Mouse (Mus musculus) stomach, embryonic 15.5 days (tissue): Measurements from ENCODE around the gene Traf4. TPM values are rescaled to one million over a fixed set of nuclear protein-coding genes. Genes with fewer than 3 reads are reported as not detected.
"Not testable (repeated sequence)": the region's sequence is repeated elsewhere in the genome, so short reads cannot be mapped to it uniquely, and the experiment has no call there.

Source experiments
- ATAC-seq: fragments of 200-750 bp; cut with Nextera tagmentation; 2 replicates; pipeline ENCODE4 v1.8.0; 2017; ENCODE audit warnings: low read depth, moderate number of reproducible peaks, moderate TSS enrichment; ENCODE audit not compliant: insufficient read depth, low FRiP score
- H3K27ac ChIP-seq: fragments of 300-500 bp; sonication (generic); 2 replicates; pipeline ENCODE4 v1.5.1; 2015; ENCODE audit warnings: mild to moderate bottlenecking, inconsistent platforms
- H3K27me3 ChIP-seq: fragments of 300-500 bp; sonication (generic); replicated peaks from 2 replicates; pipeline ENCODE4 v1.6.1; 2015; ENCODE audit warnings: inconsistent platforms
- H3K36me3 ChIP-seq: fragments of 300-500 bp; sonication (generic); 2 replicates; pipeline ENCODE4 v1.6.1; 2015; ENCODE audit warnings: inconsistent platforms
- H3K4me1 ChIP-seq: fragments of 300-500 bp; sonication (generic); 2 replicates; pipeline ENCODE4 v1.6.1; 2015; ENCODE audit warnings: inconsistent platforms
- H3K4me2 ChIP-seq: fragments of 300-500 bp; sonication (generic); 2 replicates; pipeline ENCODE4 v1.6.1; 2015; ENCODE audit warnings: mild to moderate bottlenecking, inconsistent platforms
- H3K4me3 ChIP-seq: fragments of 300-500 bp; sonication (generic); replicated peaks from 2 replicates; pipeline ENCODE4 v1.5.1; 2015; ENCODE audit warnings: inconsistent platforms
- H3K9ac ChIP-seq: fragments of 300-500 bp; sonication (generic); 2 replicates; pipeline ENCODE4 v1.6.1; 2015; ENCODE audit warnings: inconsistent platforms
- H3K9me3 ChIP-seq: fragments of 300-500 bp; sonication (generic); 2 replicates; pipeline ENCODE4 v1.6.1; 2016; ENCODE audit warnings: inconsistent platforms
- WGBS: fragments of 180-500 bp; shearing (Covaris S2); methylation state at CpG from one replicate; pipeline ENCODE4 v1.1.7; 2015; 5-methylcytosine and 5-hydroxymethylcytosine counted together
- polyA plus RNA-seq: library from polyadenylated mRNA; unstranded; fragments of >200 nt; fragmentation: Nextera tagmentation; extraction: Ambion mirVana; gene quantifications from 2 replicates; pipeline ENCODE4 v1.2.1, GENCODE M21; 2015

The Traf4 gene
- polyA plus RNA-seq, 1 experiment from 2014 or later: 57.3 TPM

- peak overlapping the region; percentile 73 for H3K27ac ChIP-seq
- H3K36me3 ChIP-seq: peaks cover 28% of the 10 kb centered on the region
- H3K4me1 ChIP-seq: 0 out of 2 replicates have a peak, but pooled peaks cover 1% of the 10 kb centered on the region
- H3K27me3 ChIP-seq: no peaks in the 10 kb centered on the region
- no peak overlapping the region for H3K4me3 ChIP-seq
- 75% methylated on average over 6 of the region's 6 CpGs for WGBS
- no peak overlapping the region for H3K4me2 ChIP-seq
- peak; percentile 43; the same call in 1 of the 2 replicates for ATAC-seq
- no peaks in the 10 kb centered on the region for H3K9me3 ChIP-seq
- no peak overlapping the region for H3K9ac ChIP-seq
Measured at GRCm38 (mm10) chr11:78146707-78147543, 18.5 kb downstream of the Traf4 start.

GRCm38 (mm10) chr11:78146168-78146567 lies 19.2 kb downstream of the Traf4 start:
- Histone ChIP-seq H3K9me3 (no peaks in the 10 kb centered on the region), H3K27me3 (no peaks in the 10 kb centered on the region), H3K27ac (peak overlapping the region; percentile 73), H3K4me2 (no peak overlapping the region), H3K36me3 (peaks cover 27% of the 10 kb centered on the region), H3K9ac (no peak overlapping the region), H3K4me3 (no peak overlapping the region), H3K4me1 (no peaks in the 10 kb centered on the region)
- 80% methylated on average over 5 of the region's 5 CpGs for WGBS
- no peak; the same call in 1 of the 2 replicates for ATAC-seq

DNA sequence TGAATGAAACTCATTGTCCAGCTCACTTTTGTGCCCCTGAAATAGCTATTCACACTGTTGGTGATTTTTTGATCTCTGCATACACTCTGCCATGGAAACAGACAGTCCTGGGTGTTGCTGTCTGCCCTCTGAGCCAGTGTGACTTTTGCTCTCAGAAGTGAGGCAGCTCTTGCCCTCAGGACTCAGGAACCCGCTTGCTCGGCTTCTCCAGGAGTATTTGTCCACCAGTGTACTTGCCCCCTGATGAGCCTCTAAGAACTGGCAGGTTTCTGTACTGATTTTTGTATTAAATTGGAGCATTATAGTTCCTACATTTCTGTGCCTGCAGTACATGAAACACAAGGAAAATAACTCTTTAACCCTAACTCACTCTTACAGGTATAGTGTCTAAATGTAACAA lies 21.9 kb downstream of the Traf4 start:
- Histone ChIP-seq H3K9ac (no peak overlapping the region), H3K4me2 (no peak overlapping the region), H3K36me3 (peaks cover 17% of the 10 kb centered on the region), H3K4me1 (no peaks in the 10 kb centered on the region), H3K4me3 (no peak overlapping the region), H3K27ac (no peak overlapping the region), H3K27me3 (no peaks in the 10 kb centered on the region), H3K9me3 (no peaks in the 10 kb centered on the region)
- no peak for ATAC-seq
- 89% methylated on average over 2 of the region's 2 CpGs for WGBS

GRCm38 (mm10) chr11:78140665-78141064 lies 24.7 kb downstream of the Traf4 start:
- Histone ChIP-seq H3K4me1 (no peaks in the 10 kb centered on the region), H3K27ac (no peak overlapping the region), H3K27me3 (no peaks in the 10 kb centered on the region), H3K9me3 (no peaks in the 10 kb centered on the region), H3K4me2 (no peak overlapping the region), H3K9ac (no peak overlapping the region), H3K36me3 (peaks cover 17% of the 10 kb centered on the region), H3K4me3 (no peak overlapping the region)
- WGBS: 75% methylated on average over 5 of the region's 5 CpGs
- no peak for ATAC-seq

GRCm38 (mm10) chr11:78138023-78138422 lies 27.4 kb downstream of the Traf4 start:
- 91% methylated on average over 3 of the region's 3 CpGs for WGBS
- no peak overlapping the region for H3K4me3 ChIP-seq
- H3K27me3 ChIP-seq: no peaks in the 10 kb centered on the region
- no peak for ATAC-seq
- H3K9me3 ChIP-seq: no peaks in the 10 kb centered on the region
- no peaks in the 10 kb centered on the region for H3K36me3 ChIP-seq
- no peak overlapping the region for H3K27ac ChIP-seq
- no peak overlapping the region for H3K4me2 ChIP-seq
- H3K9ac ChIP-seq: no peak overlapping the region
- no peaks in the 10 kb centered on the region for H3K4me1 ChIP-seq

GRCm38 (mm10) chr11:78137584-78137983 lies 27.8 kb downstream of the Traf4 start:
- no peaks in the 10 kb centered on the region for H3K36me3 ChIP-seq
- 73% methylated on average over 4 of the region's 4 CpGs for WGBS

DNA sequence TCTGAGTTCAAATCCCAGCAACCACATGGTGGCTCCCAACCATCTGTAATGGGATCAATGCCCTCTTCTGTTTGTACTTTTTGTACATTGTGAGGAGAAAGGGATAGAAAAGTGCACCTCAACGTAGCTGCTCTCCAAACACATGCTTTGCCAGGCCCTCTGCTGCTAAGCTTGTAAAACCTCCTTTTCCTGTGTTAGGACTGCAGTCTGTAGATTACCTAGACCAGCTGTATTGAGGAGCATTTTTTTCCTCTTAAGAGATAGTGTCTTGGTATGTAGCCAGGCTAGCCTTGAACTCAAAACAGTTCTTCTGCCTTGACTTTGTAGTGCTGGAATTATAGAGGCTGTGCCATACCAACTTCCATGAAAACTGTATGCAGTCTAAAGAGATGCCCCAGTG lies 29.3 kb downstream of the Traf4 start:
- no peak overlapping the region for H3K9ac ChIP-seq
- no peak overlapping the region for H3K27ac ChIP-seq
- WGBS: 76% methylated on average over 1 of the region's 1 CpGs
- H3K27me3 ChIP-seq: no peaks in the 10 kb centered on the region
- no peak for ATAC-seq
- no peak overlapping the region for H3K4me2 ChIP-seq
- H3K36me3 ChIP-seq: no peaks in the 10 kb centered on the region
- no peaks in the 10 kb centered on the region for H3K4me1 ChIP-seq
- H3K4me3 ChIP-seq: no peak overlapping the region
- H3K9me3 ChIP-seq: no peaks in the 10 kb centered on the region

More at GRCm38 (mm10) chr11:78137584-78137983, 27.8 kb downstream of the Traf4 start:
- Histone ChIP-seq H3K4me3 (no peak overlapping the region), H3K9me3 (no peaks in the 10 kb centered on the region), H3K27ac (no peak overlapping the region), H3K27me3 (no peaks in the 10 kb centered on the region), H3K9ac (no peak overlapping the region), H3K4me1 (no peaks in the 10 kb centered on the region), H3K4me2 (no peak overlapping the region)
- no peak for ATAC-seq

- not testable (repeated sequence) for H3K9ac ChIP-seq, H3K27ac ChIP-seq, H3K9me3 ChIP-seq, H3K4me2 ChIP-seq, H3K27me3 ChIP-seq, H3K4me3 ChIP-seq, H3K4me1 ChIP-seq, H3K36me3 ChIP-seq
- WGBS: 75% methylated on average over 7 of the region's 7 CpGs
- peak; percentile 68; the same call in 1 of the 2 replicates for ATAC-seq
Measured at GRCm38 (mm10) chr11:78135314-78135713, 30.1 kb downstream of the Traf4 start.

GRCm38 (mm10) chr11:78134344-78134743 lies 31.0 kb downstream of the Traf4 start:
- WGBS: 78% methylated on average over 3 of the region's 3 CpGs
- no peak for ATAC-seq
- H3K4me1 ChIP-seq: no peaks in the 10 kb centered on the region

GRCm38 (mm10) chr11:78133915-78134314 lies 31.5 kb downstream of the Traf4 start:
- ATAC-seq: no peak
- no peaks in the 10 kb centered on the region for H3K9me3 ChIP-seq
- no peak overlapping the region for H3K4me2 ChIP-seq
- no peak overlapping the region for H3K27ac ChIP-seq
- H3K27me3 ChIP-seq: no peaks in the 10 kb centered on the region
- no peaks in the 10 kb centered on the region for H3K36me3 ChIP-seq
- H3K9ac ChIP-seq: no peak overlapping the region
- no peak overlapping the region for H3K4me3 ChIP-seq
- H3K4me1 ChIP-seq: no peaks in the 10 kb centered on the region
- 81% methylated on average over 6 of the region's 6 CpGs for WGBS

More at GRCm38 (mm10) chr11:78134344-78134743, 31.0 kb downstream of the Traf4 start:
- H3K9me3 ChIP-seq: no peaks in the 10 kb centered on the region
- H3K27ac ChIP-seq: no peak overlapping the region
- no peak overlapping the region for H3K9ac ChIP-seq
- H3K27me3 ChIP-seq: no peaks in the 10 kb centered on the region
- H3K4me3 ChIP-seq: no peak overlapping the region
- H3K36me3 ChIP-seq: no peaks in the 10 kb centered on the region
- no peak overlapping the region for H3K4me2 ChIP-seq

GRCm38 (mm10) chr11:78129458-78129857 lies 35.9 kb downstream of the Traf4 start:
- H3K9ac ChIP-seq: no peak overlapping the region
- H3K4me2 ChIP-seq: no peak overlapping the region
- no peaks in the 10 kb centered on the region for H3K27me3 ChIP-seq
- WGBS: 71% methylated on average over 8 of the region's 8 CpGs
- no peak for ATAC-seq
- H3K27ac ChIP-seq: no peak overlapping the region
- H3K9me3 ChIP-seq: no peaks in the 10 kb centered on the region
- no peak overlapping the region for H3K4me3 ChIP-seq
- H3K4me1 ChIP-seq: no peaks in the 10 kb centered on the region
- H3K36me3 ChIP-seq: no peaks in the 10 kb centered on the region

- 72% methylated on average over 4 of the region's 4 CpGs for WGBS
- ATAC-seq: no peak
- no peaks in the 10 kb centered on the region for H3K4me1 ChIP-seq
- H3K27ac ChIP-seq: no peak overlapping the region
- H3K36me3 ChIP-seq: no peaks in the 10 kb centered on the region
- no peak overlapping the region for H3K4me2 ChIP-seq
- no peaks in the 10 kb centered on the region for H3K9me3 ChIP-seq
- H3K27me3 ChIP-seq: no peaks in the 10 kb centered on the region
- H3K4me3 ChIP-seq: no peak overlapping the region
- H3K9ac ChIP-seq: no peak overlapping the region
Measured at GRCm38 (mm10) chr11:78126739-78127138, 38.6 kb downstream of the Traf4 start.
